Mouse (Mus musculus) bone marrow macrophage, adult 2 months (primary cell): Measurements from ENCODE around the gene Tcf12. TPM values are rescaled to one million over a fixed set of nuclear protein-coding genes. Genes with fewer than 3 reads are reported as not detected.

Experiments used
- H3K27ac ChIP-seq: 2 replicates; pipeline ENCODE4 v1.5.1; 2012; ENCODE audit warnings: low read depth, low read length; ENCODE audit not compliant: insufficient read depth
- H3K4me1 ChIP-seq: 2 replicates; pipeline ENCODE4 v1.6.1; 2012; ENCODE audit warnings: low read length; ENCODE audit not compliant: control insufficient read depth, insufficient read depth
- H3K4me3 ChIP-seq: 2 replicates; pipeline ENCODE4 v1.5.1; 2012; ENCODE audit warnings: mild to moderate bottlenecking, low read length, moderate library complexity; ENCODE audit not compliant: insufficient read depth
- CTCF ChIP-seq: IDR thresholded peaks from 2 replicates; pipeline ENCODE4 v1.5.1; 2012; ENCODE audit warnings: low read depth, mild to moderate bottlenecking, low read length, moderate library complexity
- POLR2A ChIP-seq: IDR thresholded peaks from 2 replicates; pipeline ENCODE4 v1.6.1; 2012; ENCODE audit warnings: mild to moderate bottlenecking, low read depth, low read length, borderline replicate concordance
- polyA plus RNA-seq: library from polyadenylated mRNA; stranded (reverse); fragments of >200 nt; gene quantifications from 2 replicates; pipeline ENCODE4 v1.2.4, GENCODE M21; 2012; ENCODE audit not compliant: missing spikeins, insufficient read depth, insufficient read length

Gene Tcf12
- polyA plus RNA-seq, 1 experiment, result 30.8 TPM

DNA sequence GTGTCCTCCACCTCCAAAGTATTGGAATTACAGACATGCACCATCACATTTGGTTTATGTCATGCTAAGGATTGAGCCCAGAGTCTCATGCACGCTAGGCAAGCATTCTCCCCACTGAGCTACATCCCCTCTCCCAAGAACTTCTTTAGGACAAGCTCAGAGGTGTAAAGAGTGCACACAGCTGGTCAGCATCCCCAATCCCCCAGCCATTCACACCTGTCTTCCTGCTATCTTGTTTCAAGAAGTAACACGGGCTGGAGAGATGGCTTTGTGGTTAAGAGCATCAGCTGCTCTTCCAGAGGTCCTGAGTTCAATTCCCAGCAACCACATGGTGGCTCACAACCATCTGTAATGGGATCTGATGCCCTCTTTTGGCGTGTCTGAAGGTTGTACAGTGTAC is 295.6 kb downstream of the Tcf12 start:
- no peak overlapping the region for H3K27ac ChIP-seq
- peaks cover 4% of the 10 kb centered on the region; the same call in 1 of the 2 replicates for H3K4me1 ChIP-seq

DNA sequence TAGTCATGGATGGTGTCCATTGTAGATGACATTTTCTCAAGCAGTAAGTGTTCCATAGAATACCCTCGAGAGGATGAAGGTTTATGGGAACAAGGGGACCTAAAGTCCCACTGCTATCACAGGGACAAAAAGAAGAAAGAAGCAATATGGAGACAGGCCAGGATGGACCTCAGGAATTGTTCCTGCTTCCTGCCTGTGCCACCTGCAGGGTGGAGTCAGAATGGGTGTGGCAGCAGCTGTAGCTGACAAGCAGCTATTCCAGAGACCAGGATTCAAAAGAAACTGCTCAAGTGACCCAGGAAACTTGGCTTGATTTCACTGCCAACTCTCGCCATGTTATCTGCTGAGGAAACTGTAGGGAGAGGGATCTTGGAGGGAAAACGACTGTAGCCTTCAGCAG is 298.1 kb downstream of the Tcf12 start:
- no peak for TF ChIP-seq CTCF
- no peak for TF ChIP-seq POLR2A
- Histone ChIP-seq H3K4me1 (peaks cover under 1% of the 10 kb centered on the region; the same call in 1 of the 2 replicates), H3K27ac (no peak overlapping the region), H3K4me3 (no peak overlapping the region)

More for the DNA sequence above, 295.6 kb downstream of the Tcf12 start:
- H3K4me3 ChIP-seq, result no peak overlapping the region
- TF ChIP-seq CTCF, result no peak
- TF ChIP-seq POLR2A, result no peak

DNA sequence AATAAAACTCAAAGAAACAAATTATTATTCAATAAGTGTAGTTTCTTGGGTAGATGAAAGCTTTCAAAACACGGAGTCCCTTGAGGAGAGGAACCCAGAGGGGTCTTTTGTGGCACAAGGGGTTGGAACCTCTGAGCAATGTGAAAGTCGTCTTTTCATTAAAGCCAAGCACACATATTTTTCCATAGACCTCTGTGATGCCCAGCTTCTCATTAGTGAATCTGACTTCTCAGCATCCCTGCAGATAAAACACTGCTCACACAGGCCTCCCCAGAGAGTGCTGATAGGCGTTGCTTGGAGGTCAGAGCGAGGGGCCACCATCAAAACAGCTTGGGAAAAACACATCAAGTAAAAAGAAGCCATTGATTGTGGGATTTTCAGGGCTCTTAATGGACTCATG is 298.8 kb downstream of the Tcf12 start:
- no peaks in the 10 kb centered on the region for H3K4me1 ChIP-seq
- no peak for TF ChIP-seq POLR2A
- no peak for TF ChIP-seq CTCF
- H3K4me3 ChIP-seq, result no peak overlapping the region

DNA sequence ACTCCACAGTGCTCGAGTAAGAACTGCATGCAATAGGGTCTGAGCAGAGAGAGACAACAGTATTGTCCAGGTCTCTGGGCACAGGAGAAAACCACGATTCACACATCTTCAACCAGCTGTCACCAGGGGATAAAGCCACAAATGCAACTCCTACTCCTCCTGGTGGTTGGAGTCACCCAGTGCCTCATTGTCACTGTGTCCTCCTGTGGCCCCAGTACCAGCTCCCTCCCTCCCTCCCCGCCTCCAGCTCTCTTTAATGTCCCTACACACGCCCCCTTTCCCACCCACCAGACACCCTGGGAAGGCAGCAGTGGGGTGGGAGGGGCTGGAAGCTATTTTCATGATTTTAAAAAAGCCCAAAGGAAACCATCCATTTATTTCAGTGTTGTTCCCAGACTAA is 299.3 kb downstream of the Tcf12 start:
- H3K4me3 ChIP-seq, result no peak overlapping the region
- H3K4me1 ChIP-seq, result no peaks in the 10 kb centered on the region
- no peak overlapping the region for H3K27ac ChIP-seq
- TF ChIP-seq POLR2A, result no peak
- no peak for TF ChIP-seq CTCF

More for the DNA sequence above, 298.8 kb downstream of the Tcf12 start:
- no peak overlapping the region for H3K27ac ChIP-seq

DNA sequence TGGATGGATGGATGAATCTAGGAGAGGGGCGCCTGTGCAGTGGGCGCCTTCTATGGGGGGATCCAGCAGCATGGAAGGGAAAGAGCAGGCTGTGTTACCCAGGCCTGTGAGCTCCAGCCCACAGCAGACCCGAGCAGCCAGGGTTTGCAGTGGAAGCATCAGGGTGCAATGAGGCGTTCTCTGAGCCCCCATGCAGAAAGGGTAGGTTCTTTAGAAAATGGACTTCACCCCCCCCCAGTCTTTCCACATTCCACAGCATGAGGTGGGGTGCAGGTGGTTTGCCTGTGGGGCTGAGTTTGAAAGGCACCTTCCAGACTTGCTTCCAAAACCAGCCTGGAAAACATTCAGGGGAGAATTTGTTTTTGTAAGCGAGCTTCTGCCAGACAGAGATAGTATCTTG is 300.3 kb downstream of the Tcf12 start:
- Histone ChIP-seq H3K4me3 (no peak overlapping the region), H3K27ac (no peak overlapping the region), H3K4me1 (no peaks in the 10 kb centered on the region)
- no peak for TF ChIP-seq POLR2A
- no peak for TF ChIP-seq CTCF

DNA sequence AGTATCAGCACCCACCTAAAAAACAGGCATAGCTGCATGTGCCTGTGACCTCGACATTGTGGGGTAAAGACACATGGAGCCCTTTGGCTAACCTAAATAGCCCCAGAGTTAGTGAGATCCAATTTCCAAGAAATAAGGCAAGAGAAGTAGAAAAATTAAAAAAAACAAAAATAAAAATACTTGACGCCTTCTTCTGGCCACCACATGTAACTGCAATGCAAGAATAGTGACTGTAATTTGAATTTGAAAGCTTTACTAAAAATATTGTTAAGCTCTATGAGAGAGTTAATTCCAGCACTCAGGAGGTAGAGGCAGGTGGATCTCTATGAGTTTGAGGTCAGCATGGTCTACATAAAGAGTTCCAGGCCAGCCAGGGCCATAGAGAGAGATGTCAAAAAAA is 300.9 kb downstream of the Tcf12 start:
- Histone ChIP-seq H3K4me3 (no peak overlapping the region), H3K4me1 (peaks cover 5% of the 10 kb centered on the region), H3K27ac (no peak overlapping the region)
- TF ChIP-seq POLR2A, result no peak
- no peak for TF ChIP-seq CTCF

GRCm38 (mm10) chr9:71808640-71809254 is 302.9 kb downstream of the Tcf12 start:
- H3K4me1 ChIP-seq, result peaks cover 8% of the 10 kb centered on the region
- TF ChIP-seq POLR2A (no peak), CTCF (peak; percentile 42; the same call in 1 of the 2 replicates)
- no peak overlapping the region for H3K27ac ChIP-seq
- no peak overlapping the region for H3K4me3 ChIP-seq

DNA sequence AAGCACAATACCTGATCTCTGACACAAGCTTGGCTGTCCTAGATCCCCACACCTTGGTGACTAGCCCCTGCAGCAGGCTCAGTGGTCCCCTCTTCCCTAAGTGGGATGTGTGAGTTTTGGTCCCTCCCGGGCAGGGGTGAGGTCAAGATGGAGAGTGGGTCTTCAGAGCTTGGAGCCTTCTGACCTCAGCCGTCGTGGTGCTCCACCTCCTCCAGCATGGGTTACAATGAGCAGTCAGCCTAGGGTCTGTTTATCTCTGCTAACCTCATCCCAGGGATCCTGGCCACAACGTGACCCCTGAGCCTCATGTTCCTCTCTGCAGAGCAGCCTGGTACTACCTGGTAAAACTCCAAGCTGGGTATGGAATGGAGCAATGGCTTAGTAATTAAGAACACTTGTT is 303.9 kb downstream of the Tcf12 start:
- TF ChIP-seq CTCF, result no peak
- TF ChIP-seq POLR2A, result no peak
- Histone ChIP-seq H3K4me1 (peaks cover 8% of the 10 kb centered on the region), H3K4me3 (no peak overlapping the region), H3K27ac (no peak overlapping the region)

DNA sequence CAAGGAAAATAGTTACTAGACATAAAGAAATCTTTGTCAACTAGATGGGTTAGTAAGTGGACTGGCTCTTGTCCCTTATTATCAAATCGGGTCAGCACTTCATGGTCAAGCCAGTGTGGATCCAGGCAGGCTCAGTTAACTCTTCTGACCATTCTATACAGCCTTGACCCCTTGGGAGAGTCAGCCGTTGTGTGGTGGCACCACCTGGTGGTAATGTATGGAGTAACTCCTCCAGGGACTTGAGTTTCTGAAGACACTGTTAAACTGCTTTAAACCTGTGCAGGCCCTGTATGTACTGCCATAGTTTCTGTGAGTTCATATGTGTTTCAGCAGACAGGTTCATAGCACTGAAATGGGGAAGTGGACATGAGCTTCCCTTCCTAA is 305.3 kb downstream of the Tcf12 start:
- Histone ChIP-seq H3K27ac (no peak overlapping the region), H3K4me1 (peaks cover 8% of the 10 kb centered on the region), H3K4me3 (no peak overlapping the region)
- TF ChIP-seq CTCF (peak; percentile 85), POLR2A (no peak)

DNA sequence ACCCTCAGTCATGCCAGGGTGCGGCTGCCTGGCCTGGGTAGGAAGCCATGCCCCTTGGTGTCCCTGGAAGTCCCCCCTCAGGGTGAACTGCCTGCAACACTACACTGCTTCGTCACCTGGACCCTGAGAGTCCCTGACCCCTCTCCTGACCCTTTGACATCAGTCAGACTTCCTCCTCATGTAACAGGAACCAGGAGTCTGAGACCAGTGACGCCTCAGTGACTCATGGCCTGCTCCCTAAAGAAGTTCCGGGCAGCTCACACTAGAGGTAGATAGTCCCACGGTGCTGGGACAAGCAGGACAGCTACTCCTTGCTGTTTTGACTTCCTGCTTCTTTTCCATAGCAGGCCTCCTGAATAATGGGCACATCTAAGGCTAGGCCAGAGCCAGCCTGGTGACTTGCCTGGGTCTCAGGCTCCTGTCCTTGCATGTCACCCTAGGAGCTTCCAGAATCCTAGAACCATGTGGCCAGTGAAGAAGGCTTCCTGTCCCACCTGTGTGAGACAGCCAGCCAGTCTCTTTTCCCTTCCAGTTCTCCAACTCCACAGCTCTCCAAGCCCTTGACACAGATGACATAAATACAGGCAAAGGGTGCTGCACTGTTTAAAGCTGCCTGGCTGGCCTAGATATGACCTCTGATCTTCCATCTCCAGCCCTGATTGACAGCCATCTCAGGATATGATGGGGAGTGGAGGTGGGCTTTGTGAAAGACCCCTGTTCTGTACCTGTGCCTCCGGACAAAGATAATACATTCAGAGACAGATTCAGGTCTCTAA is 305.8 kb downstream of the Tcf12 start:
- no peak for TF ChIP-seq POLR2A
- no peak for TF ChIP-seq CTCF
- Histone ChIP-seq H3K4me1 (peaks cover 8% of the 10 kb centered on the region), H3K4me3 (no peak overlapping the region), H3K27ac (no peak overlapping the region)

DNA sequence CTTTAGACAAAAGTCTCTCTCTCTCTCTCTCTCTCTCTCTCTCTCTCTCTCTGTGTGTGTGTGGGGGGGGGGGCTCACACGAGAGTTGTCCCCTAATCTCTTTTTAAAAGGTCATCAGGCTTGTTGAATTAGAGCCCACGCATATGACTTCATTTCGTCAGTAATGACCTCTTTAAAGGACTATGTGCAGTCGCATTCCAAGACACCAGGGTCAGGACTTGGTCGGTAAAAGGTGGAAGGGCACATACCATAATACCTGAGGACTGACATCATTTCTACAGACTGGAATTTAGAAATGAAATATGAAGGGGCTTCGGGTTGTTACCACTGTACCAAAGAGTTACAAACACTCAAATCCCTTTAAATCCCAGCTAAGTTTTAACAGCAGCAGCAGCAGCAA is 307.6 kb downstream of the Tcf12 start:
- H3K27ac ChIP-seq, result no peak overlapping the region
- TF ChIP-seq POLR2A (no peak), CTCF (no peak)
- H3K4me1 ChIP-seq, result peaks cover 8% of the 10 kb centered on the region
- no peak overlapping the region for H3K4me3 ChIP-seq
